Mouse (Mus musculus) MEL (cell line): ENCODE measurements at regions not wholly inside any gene's neighbourhood (a gene's known extent, or its start where the extent isn't known, plus 50 kb on each side); places are given as distances from the start of the nearest gene placed in this dataset.

Experiments
- DNase-seq: peaks from one replicate; pipeline ENCODE4 v3.0.0; 2011; ENCODE audit warnings: low read depth, low spot score
- H3K27ac ChIP-seq: 2 replicates; pipeline ENCODE4 v1.5.1; 2012; ENCODE audit warnings: low read depth, mild to moderate bottlenecking, control low read depth, low read length, moderate library complexity; ENCODE audit not compliant: control insufficient read depth
- H3K27me3 ChIP-seq, 2 experiments: fragments of 150-350 bp in 1 of 2; sonication (generic) in 1 of 2; 2 replicates each; pipeline ENCODE4 v1.6.1; 2012; ENCODE audit warnings: low read length in 2 of 2, mild to moderate bottlenecking in 2 of 2, improper control_type of control experiment in 1 of 2, moderate library complexity in 1 of 2; ENCODE audit not compliant: insufficient read depth in 2 of 2, control insufficient read depth in 1 of 2
- H3K36me3 ChIP-seq, 2 experiments: 2 replicates each; pipeline ENCODE4 v1.6.1; 2012 to 2014; ENCODE audit warnings: low read length in 2 of 2, improper control_type of control experiment in 1 of 2, inconsistent platforms in 1 of 2, mild to moderate bottlenecking in 1 of 2; ENCODE audit not compliant: insufficient read depth in 2 of 2, control insufficient read depth in 1 of 2
- H3K4me1 ChIP-seq, 2 experiments: fragments of 150-350 bp in 1 of 2; sonication (generic) in 1 of 2; 2 replicates each; pipeline ENCODE4 v1.6.1; 2012; ENCODE audit warnings: low read length in 2 of 2, improper control_type of control experiment in 1 of 2, mild to moderate bottlenecking in 1 of 2; ENCODE audit not compliant: insufficient read depth in 2 of 2, control insufficient read depth in 1 of 2
- H3K4me3 ChIP-seq, 2 experiments: fragments of 150-350 bp in 1 of 2; sonication (generic) in 1 of 2; 2 replicates each; pipeline ENCODE4 v1.5.1; 2012; ENCODE audit warnings: low read depth in 2 of 2, low read length in 2 of 2, mild to moderate bottlenecking in 2 of 2, moderate library complexity in 2 of 2, control low read depth in 1 of 2, improper control_type of control experiment in 1 of 2; ENCODE audit not compliant: control insufficient read depth in 1 of 2, insufficient read depth in 1 of 2
- H3K79me2 ChIP-seq: 2 replicates; pipeline ENCODE4 v1.6.1; 2012; ENCODE audit warnings: mild to moderate bottlenecking, low read length, moderate library complexity; ENCODE audit not compliant: control insufficient read depth, poor library complexity, insufficient read depth
- H3K9ac ChIP-seq: 2 replicates; pipeline ENCODE4 v1.6.1; 2012; ENCODE audit warnings: low read depth, mild to moderate bottlenecking, control low read depth, low read length, moderate library complexity; ENCODE audit not compliant: control insufficient read depth, poor library complexity, severe bottlenecking
- H3K9me3 ChIP-seq: fragments of 150-350 bp; sonication (generic); replicated peaks from 2 replicates; pipeline ENCODE4 v1.6.1; 2012; ENCODE audit warnings: mild to moderate bottlenecking, low read length, improper control_type of control experiment, moderate library complexity; ENCODE audit not compliant: insufficient read depth
- BHLHE40 ChIP-seq: IDR thresholded peaks from 2 replicates; pipeline ENCODE4 v1.6.1; 2012; ENCODE audit warnings: low read depth, mild to moderate bottlenecking, inconsistent platforms, low read length, improper control_type of control experiment, borderline replicate concordance
- CTCF ChIP-seq, 3 experiments: IDR thresholded peaks in 2 of 3; conservative IDR thresholded peaks in 1 of 3; 2 replicates each; pipeline ENCODE4 v1.5.1; 2011 to 2012; ENCODE audit warnings: low read length in 3 of 3, low read depth in 2 of 3, mild to moderate bottlenecking in 2 of 3, improper control_type of control experiment in 1 of 3, inconsistent platforms in 1 of 3, mixed read lengths in 1 of 3, moderate library complexity in 1 of 3; ENCODE audit not compliant: control insufficient read depth in 1 of 3, insufficient read depth in 1 of 3, poor library complexity in 1 of 3, severe bottlenecking in 1 of 3
- E2F4 ChIP-seq: IDR thresholded peaks from 2 replicates; pipeline ENCODE4 v1.6.1; 2011; ENCODE audit warnings: low read depth, low read length, improper control_type of control experiment, borderline replicate concordance
- ELF1 ChIP-seq: IDR thresholded peaks from 2 replicates; pipeline ENCODE4 v1.6.1; 2014; ENCODE audit warnings: low read depth, mild to moderate bottlenecking, inconsistent platforms, low read length, improper control_type of control experiment, moderate library complexity
- ETS1 ChIP-seq: IDR thresholded peaks from 2 replicates; pipeline ENCODE4 v1.6.1; 2012; ENCODE audit warnings: low read depth, mild to moderate bottlenecking, inconsistent platforms, low read length, improper control_type of control experiment, moderate library complexity
- GABPA ChIP-seq: IDR thresholded peaks from 2 replicates; pipeline ENCODE4 v1.6.1; 2012; ENCODE audit warnings: low read depth, mild to moderate bottlenecking, inconsistent platforms, low read length, improper control_type of control experiment, moderate library complexity
- GATA1 ChIP-seq: IDR thresholded peaks from 2 replicates; pipeline ENCODE4 v1.6.1; 2011; ENCODE audit warnings: low read depth, low read length, improper control_type of control experiment
- HCFC1 ChIP-seq: IDR thresholded peaks from 2 replicates; pipeline ENCODE4 v1.6.1; 2012; ENCODE audit warnings: low read depth, mild to moderate bottlenecking, inconsistent platforms, low read length, improper control_type of control experiment, moderate library complexity
- MAFK ChIP-seq: IDR thresholded peaks from 2 replicates; pipeline ENCODE4 v1.6.1; 2011; ENCODE audit warnings: low read depth, mild to moderate bottlenecking, low read length, improper control_type of control experiment, borderline replicate concordance
- MAX ChIP-seq: IDR thresholded peaks from 2 replicates; pipeline ENCODE4 v1.6.1; 2011; ENCODE audit warnings: low read length, improper control_type of control experiment
- MAZ ChIP-seq: IDR thresholded peaks from 2 replicates; pipeline ENCODE4 v1.6.1; 2012; ENCODE audit warnings: low read depth, mild to moderate bottlenecking, inconsistent platforms, low read length, improper control_type of control experiment
- MYB ChIP-seq: IDR thresholded peaks from 2 replicates; pipeline ENCODE4 v1.6.1; 2011; ENCODE audit warnings: mild to moderate bottlenecking, low read depth, low read length, improper control_type of control experiment
- MYC ChIP-seq: IDR thresholded peaks from 2 replicates; pipeline ENCODE4 v1.6.1; 2011; ENCODE audit warnings: low read depth, mild to moderate bottlenecking, low read length, improper control_type of control experiment, moderate library complexity
- NELFE ChIP-seq: IDR thresholded peaks from 2 replicates; pipeline ENCODE4 v1.6.1; 2011; ENCODE audit warnings: low read depth, low read length, improper control_type of control experiment
- POLR2A ChIP-seq, 2 experiments: IDR thresholded peaks; 2 replicates each; pipeline ENCODE4 v1.6.1; 2011 to 2012; ENCODE audit warnings: low read length in 2 of 2, mild to moderate bottlenecking in 2 of 2, control low read depth in 1 of 2, improper control_type of control experiment in 1 of 2, low read depth in 1 of 2, moderate library complexity in 1 of 2; ENCODE audit not compliant: control insufficient read depth in 1 of 2, insufficient read depth in 1 of 2, poor library complexity in 1 of 2
- POLR2AphosphoS2 ChIP-seq: IDR thresholded peaks from 2 replicates; pipeline ENCODE4 v1.6.1; 2011; ENCODE audit warnings: low read length, improper control_type of control experiment
- POLR2AphosphoS5 ChIP-seq: IDR thresholded peaks from 2 replicates; pipeline ENCODE4 v1.6.1; 2012; ENCODE audit warnings: low read depth, borderline replicate concordance, mild to moderate bottlenecking, inconsistent platforms, low read length, moderate library complexity, mixed read lengths
- RCOR1 ChIP-seq: IDR thresholded peaks from 2 replicates; pipeline ENCODE4 v1.6.1; 2012; ENCODE audit warnings: low read depth, mild to moderate bottlenecking, inconsistent platforms, low read length, improper control_type of control experiment
- SIN3A ChIP-seq: IDR thresholded peaks from 2 replicates; pipeline ENCODE4 v1.6.1; 2012; ENCODE audit warnings: low read length, improper control_type of control experiment, inconsistent platforms
- SMC3 ChIP-seq: IDR thresholded peaks from 2 replicates; pipeline ENCODE4 v1.6.1; 2011; ENCODE audit warnings: low read depth, low read length, improper control_type of control experiment
- TBP ChIP-seq: IDR thresholded peaks from 2 replicates; pipeline ENCODE4 v1.8.0; 2011; ENCODE audit warnings: low read depth, low read length, improper control_type of control experiment
- ZC3H11A ChIP-seq: IDR thresholded peaks from 2 replicates; pipeline ENCODE4 v1.6.1; 2012; ENCODE audit warnings: low read depth, mild to moderate bottlenecking, inconsistent platforms, low read length, improper control_type of control experiment
- ZMIZ1 ChIP-seq: IDR thresholded peaks from 2 replicates; pipeline ENCODE4 v1.6.1; 2012; ENCODE audit warnings: low read depth, mild to moderate bottlenecking, inconsistent platforms, low read length, improper control_type of control experiment, moderate library complexity
- ZNF384 ChIP-seq: IDR thresholded peaks from 2 replicates; pipeline ENCODE4 v1.6.1; 2012; ENCODE audit warnings: low read depth, mild to moderate bottlenecking, inconsistent platforms, low read length, improper control_type of control experiment

GRCm38 (mm10) chr4:87471385-87471784 is 241.1 kb upstream of the Slc24a2 start:
- Histone ChIP-seq H3K27ac (no peak overlapping the region), H3K4me1 (no peaks in the 10 kb centered on the region), H3K79me2 (no peaks in the 10 kb centered on the region), H3K36me3 (no peaks in the 10 kb centered on the region), H3K9me3 (no peaks in the 10 kb centered on the region), H3K27me3 (peaks cover 0 to 1% of the 10 kb centered on the region in 2 experiments; a peak in 1 of 4 replicates), H3K4me3 (no peak overlapping the region), H3K9ac (no peak overlapping the region)
- DNase-seq, result no peak
- TF ChIP-seq ELF1, result no peak
- TF ChIP-seq E2F4, result no peak
- no peak for TF ChIP-seq ZNF384
- TF ChIP-seq HCFC1, result no peak
- TF ChIP-seq ETS1, result no peak
- TF ChIP-seq RCOR1, result no peak
- no peak for TF ChIP-seq GABPA
- no peak for TF ChIP-seq ZMIZ1
- TF ChIP-seq POLR2A (IDR thresholded peaks at IDR 0.05; ENCODE audit: control insufficient read depth in 1 of 2, insufficient read depth in 1 of 2, low read depth in 1 of 2, low read length in 2 of 2, poor library complexity in 1 of 2), result no peak
- TF ChIP-seq ZC3H11A, result no peak
- TF ChIP-seq POLR2AphosphoS5, result no peak
- TF ChIP-seq NELFE, result no peak
- TF ChIP-seq POLR2AphosphoS2, result no peak
- no peak for TF ChIP-seq CTCF (IDR thresholded peaks at IDR 0.05 in 2 of 3, conservative IDR thresholded peaks at IDR 0.05 in 1 of 3; ENCODE audit: control insufficient read depth in 1 of 3, insufficient read depth in 1 of 3, low read depth in 2 of 3, low read length in 3 of 3, poor library complexity in 1 of 3, severe bottlenecking in 1 of 3)

DNA sequence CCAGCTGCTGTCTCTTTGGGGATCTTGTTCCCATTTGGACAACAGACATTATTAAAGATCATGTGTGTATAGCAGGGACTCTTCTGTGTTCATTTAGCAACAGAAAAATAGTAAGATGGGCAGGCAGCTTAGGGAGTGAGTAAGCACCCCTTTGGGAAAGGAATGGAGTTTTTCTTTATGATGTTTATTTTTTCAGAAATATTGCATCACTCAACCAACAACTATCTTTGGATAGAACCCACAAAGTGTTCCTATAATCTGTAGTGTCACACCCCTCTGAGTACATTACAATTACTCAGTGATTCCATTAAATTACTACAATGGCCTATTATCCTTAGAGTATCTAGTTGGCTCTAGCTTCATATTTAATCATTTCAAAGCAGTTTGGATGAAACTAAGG is 237.3 kb upstream of the Slc24a2 start:
- no peak for DNase-seq
- no peaks in the 10 kb centered on the region for H3K9me3 ChIP-seq
- H3K27ac ChIP-seq, result no peak overlapping the region
- no peak overlapping the region for H3K9ac ChIP-seq
- no peaks in the 10 kb centered on the region for H3K79me2 ChIP-seq
- H3K36me3 ChIP-seq, result no peaks in the 10 kb centered on the region
- H3K4me1 ChIP-seq, result no peaks in the 10 kb centered on the region
- TF ChIP-seq BHLHE40 (no peak), SMC3 (no peak)
- TF ChIP-seq, all 39 proteins: peak for 0
- no peak overlapping the region for H3K4me3 ChIP-seq
- peaks cover 0 to 1% of the 10 kb centered on the region in 2 experiments; a peak in 1 of 4 replicates for H3K27me3 ChIP-seq

GRCm38 (mm10) chr4:87467018-87467417 is 236.7 kb upstream of the Slc24a2 start:
- Histone ChIP-seq H3K79me2 (no peaks in the 10 kb centered on the region), H3K9ac (no peak overlapping the region), H3K36me3 (no peaks in the 10 kb centered on the region), H3K27ac (no peak overlapping the region), H3K4me1 (no peaks in the 10 kb centered on the region), H3K27me3 (peaks cover 0 to 1% of the 10 kb centered on the region in 2 experiments; a peak in 1 of 4 replicates), H3K9me3 (no peaks in the 10 kb centered on the region)
- no peak for TF ChIP-seq MYC
- TF ChIP-seq SIN3A, result no peak
- TF ChIP-seq ELF1, result no peak
- no peak for TF ChIP-seq POLR2AphosphoS5
- TF ChIP-seq MAX, result no peak
- TF ChIP-seq ZC3H11A, result no peak
- no peak for TF ChIP-seq GATA1
- TF ChIP-seq TBP, result no peak
- no peak for TF ChIP-seq NELFE
- no peak for TF ChIP-seq MAFK
- no peak for TF ChIP-seq MYB
- TF ChIP-seq POLR2AphosphoS2, result no peak
- no peak for TF ChIP-seq MAZ
- TF ChIP-seq CTCF (IDR thresholded peaks at IDR 0.05 in 2 of 3, conservative IDR thresholded peaks at IDR 0.05 in 1 of 3; ENCODE audit: control insufficient read depth in 1 of 3, insufficient read depth in 1 of 3, low read depth in 2 of 3, low read length in 3 of 3, poor library complexity in 1 of 3, severe bottlenecking in 1 of 3), result no peak
- TF ChIP-seq, all 39 proteins: peak for 0
- DNase-seq, result no peak
- no peak overlapping the region for H3K4me3 ChIP-seq
